Mouse (Mus musculus): Measurements from ENCODE around the gene Chst10. TPM values are rescaled to one million over a fixed set of nuclear protein-coding genes. Genes with fewer than 3 reads are reported as not detected.
A peak's percentile ranks its signal among the peaks of the same experiment; 100 is the strongest.

The Chst10 gene
- polyA plus RNA-seq, 1 experiment from 2014 or later = 50.4 TPM

DNA sequence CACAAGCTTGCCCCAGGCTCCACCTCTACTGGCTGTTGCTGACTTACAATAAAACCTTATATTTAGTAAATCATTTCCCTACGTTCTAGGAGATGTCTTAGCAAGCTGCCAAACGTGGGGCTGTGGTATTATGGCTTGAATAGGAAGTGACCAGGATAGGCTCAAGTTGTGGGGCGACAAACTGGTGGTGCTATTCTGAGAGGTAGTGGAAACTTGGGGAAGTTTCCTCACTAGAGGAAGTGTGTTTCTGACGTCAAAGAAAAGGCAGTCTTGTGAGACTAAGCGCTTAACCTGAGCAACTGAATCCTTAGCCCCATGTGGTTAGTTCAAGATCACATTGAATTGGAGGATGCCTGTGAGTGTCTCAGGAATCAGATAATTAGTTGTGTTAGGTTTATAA, 4.6 kb upstream of the Chst10 start:
- H3K9ac ChIP-seq (ENCODE audit: low read depth, low read length) = no peak overlapping the region
- H3K4me3 ChIP-seq (ENCODE audit: low read length) = no peak overlapping the region
- ATAC-seq = no peak
- no peak overlapping the region for H3K27ac ChIP-seq (ENCODE audit: low read depth, low read length)
- H3K9me3 ChIP-seq (ENCODE audit: control insufficient read depth, low read length) = no peaks in the 10 kb centered on the region
- no peaks in the 10 kb centered on the region for H3K36me3 ChIP-seq (ENCODE audit: control insufficient read depth, insufficient read depth, low read length)
- 74% methylated on average over 5 of the region's 5 CpGs for WGBS
- H3K27me3 ChIP-seq (replicated peaks; ENCODE audit: control insufficient read depth, insufficient read depth, low read length) = no peaks in the 10 kb centered on the region
- H3K4me1 ChIP-seq (ENCODE audit: control insufficient read depth, insufficient read depth, low read depth, low read length) = peaks cover 3% of the 10 kb centered on the region; the same call in 1 of the 2 replicates
- H3K4me2 ChIP-seq (ENCODE audit: low read length) = no peak overlapping the region

DNA sequence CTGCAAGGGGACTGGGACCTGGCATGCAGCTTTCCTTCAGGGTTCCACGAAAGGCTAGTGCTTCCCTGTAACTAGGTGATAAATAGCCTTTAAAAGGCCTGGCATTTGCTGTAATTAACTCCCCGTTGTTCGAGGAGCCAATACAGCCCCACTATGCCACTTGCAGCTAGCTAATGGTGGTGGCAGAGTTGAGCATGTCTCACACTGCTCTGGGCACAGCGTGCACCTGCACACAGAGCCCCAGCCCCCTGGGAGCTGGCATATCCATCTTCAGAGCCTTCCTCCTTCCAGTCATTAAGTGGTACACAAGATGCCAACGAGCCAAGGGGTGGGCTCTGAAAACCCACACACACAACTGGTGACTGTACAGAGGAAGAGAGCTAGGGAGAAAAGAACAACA, 4.9 kb downstream of the Chst10 start:
- H3K27me3 ChIP-seq (replicated peaks; ENCODE audit: control insufficient read depth, insufficient read depth, low read length) = no peaks in the 10 kb centered on the region
- H3K9me3 ChIP-seq (ENCODE audit: control insufficient read depth, low read length) = no peaks in the 10 kb centered on the region
- H3K4me3 ChIP-seq (ENCODE audit: low read length) = no peak overlapping the region
- peaks cover 25% of the 10 kb centered on the region for H3K4me1 ChIP-seq (ENCODE audit: control insufficient read depth, insufficient read depth, low read depth, low read length)
- no peak overlapping the region for H3K9ac ChIP-seq (ENCODE audit: low read depth, low read length)
- WGBS = 33% methylated on average over 5 of the region's 5 CpGs
- H3K36me3 ChIP-seq (ENCODE audit: control insufficient read depth, insufficient read depth, low read length) = 0 out of 2 replicates have a peak, but pooled peaks cover 4% of the 10 kb centered on the region
- H3K4me2 ChIP-seq (ENCODE audit: low read length) = no peak overlapping the region
- peak overlapping the region; percentile 75 for H3K27ac ChIP-seq (ENCODE audit: low read depth, low read length)
- ATAC-seq = peak; percentile 16

DNA sequence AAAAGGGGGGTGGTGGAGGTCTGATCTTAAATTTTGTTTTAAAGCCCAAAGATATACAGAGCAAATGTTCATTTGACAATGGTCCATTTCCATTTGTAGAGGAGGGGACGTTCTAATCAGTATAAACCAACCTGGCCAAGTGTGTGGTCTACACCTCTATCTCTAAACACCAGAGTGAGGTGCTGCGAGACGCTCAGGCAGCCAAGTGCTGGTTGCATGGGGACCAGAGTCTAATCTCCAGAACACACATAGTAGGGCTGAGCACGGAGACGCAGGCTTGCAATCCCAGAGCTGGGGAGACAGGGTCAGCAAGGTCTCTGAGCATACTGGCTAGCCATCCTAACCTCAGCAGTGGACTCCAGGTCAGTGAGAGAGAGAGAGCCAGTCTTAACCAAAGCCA, 6.5 kb downstream of the Chst10 start:
- no peak for ATAC-seq
- no peaks in the 10 kb centered on the region for H3K27me3 ChIP-seq (replicated peaks; ENCODE audit: control insufficient read depth, insufficient read depth, low read length)
- H3K4me2 ChIP-seq (ENCODE audit: low read length) = no peak overlapping the region
- H3K4me3 ChIP-seq (ENCODE audit: low read length) = no peak overlapping the region
- H3K9me3 ChIP-seq (ENCODE audit: control insufficient read depth, low read length) = no peaks in the 10 kb centered on the region
- WGBS = 93% methylated on average over 5 of the region's 5 CpGs
- 0 out of 2 replicates have a peak, but pooled peaks cover 4% of the 10 kb centered on the region for H3K36me3 ChIP-seq (ENCODE audit: control insufficient read depth, insufficient read depth, low read length)
- no peak overlapping the region for H3K9ac ChIP-seq (ENCODE audit: low read depth, low read length)
- H3K27ac ChIP-seq (ENCODE audit: low read depth, low read length) = no peak overlapping the region
- peaks cover 23% of the 10 kb centered on the region for H3K4me1 ChIP-seq (ENCODE audit: control insufficient read depth, insufficient read depth, low read depth, low read length)

DNA sequence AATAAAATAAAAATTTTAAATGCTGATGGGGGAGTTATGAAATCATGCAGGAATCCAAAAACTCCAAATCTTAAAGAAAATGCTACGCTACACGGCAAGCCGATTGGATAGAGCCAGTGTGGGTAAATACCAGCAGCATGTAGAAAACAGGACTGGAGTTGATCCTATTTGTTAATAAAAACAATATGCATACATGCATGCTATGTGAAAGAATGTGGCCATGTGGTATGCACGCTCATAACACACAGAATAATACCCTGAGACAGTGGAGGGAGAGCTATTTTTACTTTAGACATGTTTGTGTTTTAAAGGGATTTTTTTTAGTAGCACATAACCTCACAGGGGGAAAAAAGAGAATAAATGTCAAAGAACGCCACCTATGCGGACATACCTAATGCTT, 9.2 kb downstream of the Chst10 start:
- no peak overlapping the region for H3K4me2 ChIP-seq (ENCODE audit: low read length)
- H3K27ac ChIP-seq (ENCODE audit: low read depth, low read length) = no peak overlapping the region
- no peak for ATAC-seq
- no peak overlapping the region for H3K4me3 ChIP-seq (ENCODE audit: low read length)
- H3K36me3 ChIP-seq (ENCODE audit: control insufficient read depth, insufficient read depth, low read length) = 0 out of 2 replicates have a peak, but pooled peaks cover 8% of the 10 kb centered on the region
- no peaks in the 10 kb centered on the region for H3K9me3 ChIP-seq (ENCODE audit: control insufficient read depth, low read length)
- peaks cover 12% of the 10 kb centered on the region for H3K4me1 ChIP-seq (ENCODE audit: control insufficient read depth, insufficient read depth, low read depth, low read length)
- H3K27me3 ChIP-seq (replicated peaks; ENCODE audit: control insufficient read depth, insufficient read depth, low read length) = no peaks in the 10 kb centered on the region
- WGBS = 95% methylated on average over 6 of the region's 6 CpGs
- no peak overlapping the region for H3K9ac ChIP-seq (ENCODE audit: low read depth, low read length)

DNA sequence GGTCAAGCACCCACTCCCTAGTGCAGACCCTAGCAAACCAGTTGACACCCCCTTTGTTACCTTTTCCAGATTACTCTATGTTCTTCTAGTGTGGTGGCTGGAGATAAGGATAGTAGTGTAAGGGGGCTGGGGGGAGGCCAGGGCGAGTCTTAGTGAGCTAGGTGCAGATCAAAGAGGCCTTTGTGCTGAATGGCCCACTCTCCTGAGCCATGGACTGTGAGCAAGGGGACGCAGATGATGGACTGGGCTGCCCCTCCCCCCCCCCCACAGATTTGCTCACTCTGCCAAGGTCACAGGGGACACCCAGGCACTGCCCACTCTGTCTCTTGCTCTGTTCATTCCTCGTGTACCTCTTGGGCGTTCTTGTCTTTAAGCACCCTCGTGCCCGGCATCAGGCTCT, 10.9 kb downstream of the Chst10 start:
- Histone ChIP-seq H3K4me3 (ENCODE audit: low read length) (no peak overlapping the region), H3K27me3 (replicated peaks; ENCODE audit: control insufficient read depth, insufficient read depth, low read length) (no peaks in the 10 kb centered on the region), H3K9ac (ENCODE audit: low read depth, low read length) (no peak overlapping the region), H3K4me2 (ENCODE audit: low read length) (no peak overlapping the region), H3K36me3 (ENCODE audit: control insufficient read depth, insufficient read depth, low read length) (peaks cover 16% of the 10 kb centered on the region), H3K4me1 (ENCODE audit: control insufficient read depth, insufficient read depth, low read depth, low read length) (no peaks in the 10 kb centered on the region), H3K27ac (ENCODE audit: low read depth, low read length) (no peak overlapping the region), H3K9me3 (ENCODE audit: control insufficient read depth, low read length) (no peaks in the 10 kb centered on the region)
- WGBS = 62% methylated on average over 5 of the region's 6 CpGs
- no peak for ATAC-seq

DNA sequence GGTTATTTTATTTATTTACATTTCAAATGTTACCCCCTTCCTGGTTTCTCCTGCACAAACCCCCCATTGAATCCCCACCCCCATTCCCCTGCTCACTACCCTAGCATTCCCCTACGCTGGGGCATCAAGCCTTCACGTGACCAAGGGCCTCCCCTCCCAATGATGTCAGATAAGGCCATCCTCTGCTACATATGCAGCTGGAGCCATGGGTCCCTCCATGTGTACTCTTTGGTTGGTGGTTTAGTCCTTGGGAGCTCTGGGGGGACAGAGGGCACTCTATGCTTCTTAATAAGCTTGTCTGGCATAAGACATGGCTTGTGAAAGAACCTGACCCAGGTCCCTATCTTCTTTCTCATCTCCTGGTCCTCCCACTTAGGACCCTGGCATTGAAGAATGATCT, 11.4 kb downstream of the Chst10 start:
- ATAC-seq = no peak
- Histone ChIP-seq H3K9me3 (ENCODE audit: control insufficient read depth, low read length) (no peaks in the 10 kb centered on the region), H3K36me3 (ENCODE audit: control insufficient read depth, insufficient read depth, low read length) (peaks cover 16% of the 10 kb centered on the region), H3K9ac (ENCODE audit: low read depth, low read length) (no peak overlapping the region), H3K27ac (ENCODE audit: low read depth, low read length) (no peak overlapping the region), H3K4me2 (ENCODE audit: low read length) (no peak overlapping the region), H3K4me3 (ENCODE audit: low read length) (no peak overlapping the region), H3K4me1 (ENCODE audit: control insufficient read depth, insufficient read depth, low read depth, low read length) (no peaks in the 10 kb centered on the region), H3K27me3 (replicated peaks; ENCODE audit: control insufficient read depth, insufficient read depth, low read length) (no peaks in the 10 kb centered on the region)
- WGBS = 90% methylated on average over 2 of the region's 2 CpGs

DNA sequence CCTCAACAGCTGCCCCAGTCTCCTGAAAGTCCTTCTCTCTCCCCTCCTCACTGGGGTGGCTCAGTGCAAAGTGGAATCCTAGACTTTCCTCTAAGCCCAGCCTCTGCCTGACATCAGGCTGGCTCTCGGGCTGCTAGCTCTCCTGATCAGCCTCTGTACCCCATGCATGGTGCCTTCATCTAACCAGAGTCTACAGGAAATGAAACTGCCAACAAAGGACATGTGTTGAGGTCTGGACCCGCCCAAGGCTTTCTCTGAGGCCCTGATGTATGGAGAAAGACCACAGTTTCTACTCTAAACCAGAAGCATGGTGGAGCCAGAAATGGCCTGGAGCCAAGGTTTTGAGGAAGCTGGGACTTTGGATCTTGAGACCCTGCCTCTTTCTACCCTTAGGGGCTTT, 12.0 kb downstream of the Chst10 start:
- Histone ChIP-seq H3K27ac (ENCODE audit: low read depth, low read length) (no peak overlapping the region), H3K9me3 (ENCODE audit: control insufficient read depth, low read length) (no peaks in the 10 kb centered on the region), H3K27me3 (replicated peaks; ENCODE audit: control insufficient read depth, insufficient read depth, low read length) (no peaks in the 10 kb centered on the region), H3K9ac (ENCODE audit: low read depth, low read length) (no peak overlapping the region), H3K4me1 (ENCODE audit: control insufficient read depth, insufficient read depth, low read depth, low read length) (no peaks in the 10 kb centered on the region), H3K4me2 (ENCODE audit: low read length) (no peak overlapping the region), H3K4me3 (ENCODE audit: low read length) (no peak overlapping the region), H3K36me3 (ENCODE audit: control insufficient read depth, insufficient read depth, low read length) (peaks cover 15% of the 10 kb centered on the region)
- WGBS = 77% methylated on average over 2 of the region's 2 CpGs
- ATAC-seq = no peak

DNA sequence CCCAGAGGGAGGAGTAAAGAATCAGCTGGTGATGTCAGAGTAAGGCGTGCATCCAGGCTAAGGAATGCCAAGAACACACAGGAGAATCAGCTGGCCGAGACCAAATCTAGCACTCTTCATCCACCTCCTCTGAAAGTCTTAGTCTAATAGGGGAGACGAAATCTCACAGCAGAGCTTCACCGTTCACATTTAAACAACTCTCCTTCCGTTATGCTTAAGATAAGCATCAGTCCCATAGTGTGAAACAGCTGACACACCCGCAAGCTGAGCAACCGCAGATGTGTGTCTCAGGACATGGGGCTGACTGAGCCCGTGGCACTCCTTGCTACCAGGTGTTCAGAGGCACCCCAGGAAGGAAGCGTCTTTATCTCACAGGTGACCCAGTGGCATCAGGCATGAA, 14.2 kb downstream of the Chst10 start:
- no peak for ATAC-seq

DNA sequence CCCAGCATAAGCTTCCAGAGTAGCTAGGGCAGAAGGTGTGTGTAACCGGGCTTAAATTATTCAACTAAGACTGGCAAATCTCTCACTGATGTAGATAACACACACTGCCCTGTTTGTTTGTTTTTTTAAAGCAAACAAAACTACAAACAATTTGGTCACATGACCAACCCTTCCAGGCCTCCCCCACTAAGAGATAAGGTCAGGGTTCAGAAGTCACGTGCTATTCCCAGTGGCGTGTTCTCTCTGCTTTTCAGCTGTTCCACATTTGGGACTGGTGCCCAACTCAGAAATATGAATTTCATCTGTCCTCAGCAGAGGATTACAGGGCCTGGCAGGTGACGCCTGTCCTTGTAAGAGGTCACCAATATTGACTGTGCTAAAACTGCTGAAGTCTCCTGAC, 15.2 kb downstream of the Chst10 start:
- Histone ChIP-seq H3K4me3 (ENCODE audit: low read length) (no peak overlapping the region), H3K4me1 (ENCODE audit: control insufficient read depth, insufficient read depth, low read depth, low read length) (no peaks in the 10 kb centered on the region), H3K36me3 (ENCODE audit: control insufficient read depth, insufficient read depth, low read length) (peaks cover 15% of the 10 kb centered on the region), H3K27me3 (replicated peaks; ENCODE audit: control insufficient read depth, insufficient read depth, low read length) (no peaks in the 10 kb centered on the region), H3K4me2 (ENCODE audit: low read length) (no peak overlapping the region), H3K27ac (ENCODE audit: low read depth, low read length) (no peak overlapping the region), H3K9me3 (ENCODE audit: control insufficient read depth, low read length) (no peaks in the 10 kb centered on the region), H3K9ac (ENCODE audit: low read depth, low read length) (no peak overlapping the region)
- WGBS = 91% methylated on average over 4 of the region's 4 CpGs
- no peak for ATAC-seq

More for the DNA sequence above, 14.2 kb downstream of the Chst10 start:
- 89% methylated on average over 9 of the region's 9 CpGs for WGBS
- Histone ChIP-seq H3K36me3 (ENCODE audit: control insufficient read depth, insufficient read depth, low read length) (peaks cover 15% of the 10 kb centered on the region), H3K4me1 (ENCODE audit: control insufficient read depth, insufficient read depth, low read depth, low read length) (no peaks in the 10 kb centered on the region), H3K27me3 (replicated peaks; ENCODE audit: control insufficient read depth, insufficient read depth, low read length) (no peaks in the 10 kb centered on the region), H3K4me2 (ENCODE audit: low read length) (no peak overlapping the region), H3K4me3 (ENCODE audit: low read length) (no peak overlapping the region), H3K9me3 (ENCODE audit: control insufficient read depth, low read length) (no peaks in the 10 kb centered on the region), H3K27ac (ENCODE audit: low read depth, low read length) (no peak overlapping the region), H3K9ac (ENCODE audit: low read depth, low read length) (no peak overlapping the region)

DNA sequence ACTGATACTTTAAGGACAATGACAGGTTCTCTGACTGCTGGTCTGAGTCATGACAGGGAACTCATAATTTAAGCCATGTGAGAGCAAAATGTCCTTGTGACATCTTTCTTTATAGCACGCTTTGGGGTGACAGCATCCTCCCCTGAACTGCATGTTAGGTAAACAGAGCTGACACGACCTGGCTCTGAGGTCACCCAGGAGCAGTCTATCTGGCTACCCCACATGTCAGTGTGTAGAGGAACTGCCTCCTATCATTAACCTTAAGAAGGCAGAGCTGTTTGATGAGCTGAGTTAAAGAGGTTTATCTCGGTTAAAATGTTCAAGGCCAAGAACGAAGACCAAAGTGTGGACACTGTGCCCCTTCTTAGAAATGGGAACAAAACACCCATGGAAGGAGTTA, 16.6 kb downstream of the Chst10 start:
- no peak for ATAC-seq
- H3K9me3 ChIP-seq (ENCODE audit: control insufficient read depth, low read length) = no peaks in the 10 kb centered on the region
- H3K4me2 ChIP-seq (ENCODE audit: low read length) = no peak overlapping the region
- H3K4me3 ChIP-seq (ENCODE audit: low read length) = no peak overlapping the region
- peaks cover 15% of the 10 kb centered on the region for H3K36me3 ChIP-seq (ENCODE audit: control insufficient read depth, insufficient read depth, low read length)
- H3K27ac ChIP-seq (ENCODE audit: low read depth, low read length) = no peak overlapping the region
- WGBS = 85% methylated on average over 4 of the region's 4 CpGs
- H3K27me3 ChIP-seq (replicated peaks; ENCODE audit: control insufficient read depth, insufficient read depth, low read length) = no peaks in the 10 kb centered on the region
- H3K9ac ChIP-seq (ENCODE audit: low read depth, low read length) = no peak overlapping the region
- no peaks in the 10 kb centered on the region for H3K4me1 ChIP-seq (ENCODE audit: control insufficient read depth, insufficient read depth, low read depth, low read length)
